Mouse (Mus musculus) bone marrow macrophage, adult 2 months (primary cell): ENCODE results near the gene Fars2.

ENCODE experiments used
- CTCF ChIP-seq: IDR thresholded peaks from 2 replicates; pipeline ENCODE4 v1.5.1; 2012; ENCODE audit warnings: low read depth, mild to moderate bottlenecking, low read length, moderate library complexity
- POLR2A ChIP-seq: IDR thresholded peaks from 2 replicates; pipeline ENCODE4 v1.6.1; 2012; ENCODE audit warnings: mild to moderate bottlenecking, low read depth, low read length, borderline replicate concordance

DNA sequence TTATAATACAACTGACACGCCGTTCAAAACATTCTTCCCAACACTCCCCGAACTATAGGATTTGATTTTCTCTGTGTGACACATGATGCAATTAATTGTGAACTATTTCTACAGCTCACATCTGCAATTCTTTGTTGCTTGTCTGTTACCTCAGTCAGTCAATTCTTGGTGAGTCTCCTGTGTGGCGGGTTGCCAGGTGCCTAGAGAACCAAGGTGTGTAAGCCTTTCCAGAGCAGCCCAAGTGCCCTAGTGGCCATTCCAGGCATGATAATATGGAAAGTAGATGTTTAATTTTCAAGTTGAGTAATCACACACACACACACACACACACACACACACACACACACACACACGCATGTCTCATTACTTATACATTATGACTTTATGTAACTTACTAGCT is 147.2 kb downstream of the Fars2 start:
- TF ChIP-seq POLR2A, result no peak
- no peak for TF ChIP-seq CTCF
